ENCODE assay signal across 13 mouse cellular contexts in genomic region chr15:63036241-63036640, GRCm38 (mm10).
DNase-seq lines count a peak whose midpoint lies in the region; ATAC-seq and TF ChIP-seq lines count a peak whose summit lies in the region.
"Had no signal": no experiment of that assay in that cellular context is flagged by ENCODE, and none has a peak within 500 bp of the region (broad histone marks: within the 10 kb centered on the region; RNA-seq: fewer than 3 reads in every experiment).

No protein-coding gene starts in this region.

- no peak overlapping the region for H3K4me3 ChIP-seq in cerebellum, adult 2 months (replicated peaks; ENCODE audit: insufficient read depth, low read depth, low read length)
- no peak overlapping the region for H3K4me3 ChIP-seq in midbrain, postnatal 0 days (ENCODE audit: low read depth, low read length)
- no peak overlapping the region for H3K4me3 ChIP-seq in midbrain, embryonic 14.5 days (replicated peaks; ENCODE audit: low read depth, low read length)
- H3K4me3 ChIP-seq in heart, embryonic 11.5 days (ENCODE audit: low read depth, low read length): no peak overlapping the region
- no peak overlapping the region for H3K4me3 ChIP-seq in midbrain, embryonic 16.5 days (ENCODE audit: low read depth, low read length)
- H3K4me3 ChIP-seq: intestine, embryonic 15.5 days had no signal

- no peaks in the 10 kb centered on the region for H3K4me1 ChIP-seq in cerebellum, adult 2 months (ENCODE audit: control insufficient read depth, insufficient read depth, low read length)
- no peaks in the 10 kb centered on the region for H3K4me1 ChIP-seq in midbrain, postnatal 0 days (ENCODE audit: insufficient read depth, low read length)
- H3K4me1 ChIP-seq in midbrain, embryonic 14.5 days (ENCODE audit: control insufficient read depth, insufficient read depth, low read length): no peaks in the 10 kb centered on the region
- no peaks in the 10 kb centered on the region for H3K4me1 ChIP-seq in heart, embryonic 11.5 days (ENCODE audit: control insufficient read depth, insufficient read depth, low read length)
- no peaks in the 10 kb centered on the region for H3K4me1 ChIP-seq in midbrain, embryonic 16.5 days (ENCODE audit: control insufficient read depth, insufficient read depth, low read length)
- H3K4me1 ChIP-seq: intestine, embryonic 15.5 days had no signal

- ATAC-seq in midbrain, postnatal 0 days (ENCODE audit: low FRiP score): no peak
- no peak for ATAC-seq in midbrain, embryonic 14.5 days (ENCODE audit: low FRiP score, low TSS enrichment)
- no peak for ATAC-seq in heart, embryonic 11.5 days (replicated peaks; ENCODE audit: insufficient number of reproducible peaks, low FRiP score, low TSS enrichment)
- no peak for ATAC-seq in midbrain, embryonic 16.5 days
- ATAC-seq: intestine, embryonic 15.5 days had no signal

- no peak overlapping the region for H3K9ac ChIP-seq in midbrain, postnatal 0 days (replicated peaks; ENCODE audit: low read length, poor library complexity, severe bottlenecking)
- H3K9ac ChIP-seq in midbrain, embryonic 14.5 days (replicated peaks; ENCODE audit: low read length): no peak overlapping the region
- no peak overlapping the region for H3K9ac ChIP-seq in heart, embryonic 11.5 days (ENCODE audit: low read depth, low read length)
- H3K9ac ChIP-seq in midbrain, embryonic 16.5 days (ENCODE audit: low read depth, low read length): no peak overlapping the region
- H3K9ac ChIP-seq: intestine, embryonic 15.5 days had no signal

- no peaks in the 10 kb centered on the region for H3K27me3 ChIP-seq in cerebellum, adult 2 months (ENCODE audit: control insufficient read depth, insufficient read depth, low read length)
- H3K27me3 ChIP-seq in midbrain, postnatal 0 days (ENCODE audit: insufficient read depth, low read length): no peaks in the 10 kb centered on the region
- no peaks in the 10 kb centered on the region for H3K27me3 ChIP-seq in midbrain, embryonic 14.5 days (ENCODE audit: control insufficient read depth, insufficient read depth, low read length)
- no peaks in the 10 kb centered on the region for H3K27me3 ChIP-seq in heart, embryonic 11.5 days (ENCODE audit: control insufficient read depth, insufficient read depth, low read length)
- no peaks in the 10 kb centered on the region for H3K27me3 ChIP-seq in midbrain, embryonic 16.5 days (ENCODE audit: control insufficient read depth, insufficient read depth, low read depth, low read length)
- H3K27me3 ChIP-seq: intestine, embryonic 15.5 days had no signal

- no peaks in the 10 kb centered on the region for H3K36me3 ChIP-seq in midbrain, postnatal 0 days (ENCODE audit: insufficient read depth, low read length)
- H3K36me3 ChIP-seq in midbrain, embryonic 14.5 days (ENCODE audit: control insufficient read depth, insufficient read depth, low read length): no peaks in the 10 kb centered on the region
- no peaks in the 10 kb centered on the region for H3K36me3 ChIP-seq in heart, embryonic 11.5 days (ENCODE audit: control insufficient read depth, insufficient read depth, low read length)
- H3K36me3 ChIP-seq in midbrain, embryonic 16.5 days (ENCODE audit: control insufficient read depth, insufficient read depth, low read length): no peaks in the 10 kb centered on the region
- H3K36me3 ChIP-seq: intestine, embryonic 15.5 days had no signal

- no peaks in the 10 kb centered on the region for H3K9me3 ChIP-seq in midbrain, postnatal 0 days (ENCODE audit: low read length)
- H3K9me3 ChIP-seq in midbrain, embryonic 14.5 days (ENCODE audit: control insufficient read depth, low read length): no peaks in the 10 kb centered on the region
- H3K9me3 ChIP-seq in heart, embryonic 11.5 days (replicated peaks; ENCODE audit: control insufficient read depth, low read length): no peaks in the 10 kb centered on the region
- no peaks in the 10 kb centered on the region for H3K9me3 ChIP-seq in midbrain, embryonic 16.5 days (replicated peaks; ENCODE audit: control insufficient read depth, low read length, poor library complexity, severe bottlenecking)
- H3K9me3 ChIP-seq: intestine, embryonic 15.5 days had no signal

- no peak overlapping the region for H3K27ac ChIP-seq in cerebellum, adult 2 months (ENCODE audit: insufficient read depth, low read length)
- H3K27ac ChIP-seq in midbrain, postnatal 0 days (ENCODE audit: low read depth, low read length): no peak overlapping the region
- H3K27ac ChIP-seq in midbrain, embryonic 14.5 days (replicated peaks; ENCODE audit: low read depth, low read length): no peak overlapping the region
- H3K27ac ChIP-seq in heart, embryonic 11.5 days (ENCODE audit: low read depth, low read length): no peak overlapping the region
- no peak overlapping the region for H3K27ac ChIP-seq in midbrain, embryonic 16.5 days (ENCODE audit: low read length)
- H3K27ac ChIP-seq: intestine, embryonic 15.5 days had no signal

- DNase-seq in cerebellum, adult 2 months: peak; percentile 26 to 63
- no peak for DNase-seq in cerebellum, adult 9-11 months
- DNase-seq in midbrain, postnatal 0 days (ENCODE audit: low spot score): peak; percentile 69
- no peak for DNase-seq in midbrain, embryonic 14.5 days
- peak; percentile 48 to 64 for DNase-seq in layer of hippocampus, postnatal 36 days
- DNase-seq in lung, postnatal 14 days: no peak
- DNase-seq: kidney, postnatal 36 days; lung, postnatal 36 days; thymus, postnatal 36 days had no signal

- WGBS in cerebellum, adult 2 months: 9% methylated on average over 7 of the region's 7 CpGs
- WGBS in midbrain, postnatal 0 days: 87% methylated on average over 7 of the region's 7 CpGs
- WGBS in midbrain, embryonic 14.5 days: 89% methylated on average over 7 of the region's 7 CpGs
- WGBS in heart, embryonic 11.5 days (ENCODE audit: insufficient replicate concordance): 85% methylated on average over 7 of the region's 7 CpGs
- WGBS in midbrain, embryonic 16.5 days: 90% methylated on average over 7 of the region's 7 CpGs

- no peak for TF ChIP-seq POLR2A in cerebellum, adult 2 months (IDR thresholded peaks at IDR 0.05; ENCODE audit: borderline replicate concordance, insufficient read depth, low read length)

- H3K4me2 ChIP-seq in midbrain, postnatal 0 days (ENCODE audit: low read depth, low read length, poor library complexity, severe bottlenecking): no peak overlapping the region
- no peak overlapping the region for H3K4me2 ChIP-seq in midbrain, embryonic 14.5 days (ENCODE audit: low read length)
- no peak overlapping the region for H3K4me2 ChIP-seq in heart, embryonic 11.5 days
- H3K4me2 ChIP-seq in midbrain, embryonic 16.5 days (ENCODE audit: low read length): no peak overlapping the region
- H3K4me2 ChIP-seq: intestine, embryonic 15.5 days; liver, embryonic 11.5 days had no signal

- no peak for TF ChIP-seq CTCF in cerebellum, adult 2 months (IDR thresholded peaks at IDR 0.05; ENCODE audit: borderline replicate concordance, insufficient read depth, low read depth, low read length)
- no peak for TF ChIP-seq CTCF in midbrain, postnatal 0 days (IDR thresholded peaks at IDR 0.05)

Comparison
In these comparisons a context has a peak if more than half of its experiments do, and no peak if none do; other contexts are left out.
1. DNase-seq: peak in cerebellum, adult 2 months (2 of 2), midbrain, postnatal 0 days (single experiment) and layer of hippocampus, postnatal 36 days (2 of 2); none in cerebellum, adult 9-11 months (single experiment), midbrain, embryonic 14.5 days (single experiment) and lung, postnatal 14 days (single experiment).